Mouse (Mus musculus): ENCODE results near the gene Slc24a3. TPM values are rescaled to one million over a fixed set of nuclear protein-coding genes. Genes with fewer than 3 reads are reported as not detected.
A peak's percentile ranks its signal among the peaks of the same experiment; 100 is the strongest.

The Slc24a3 gene
- total RNA-seq, 2 experiments from 2014 or later = 11.6 to 12.0 TPM

DNA sequence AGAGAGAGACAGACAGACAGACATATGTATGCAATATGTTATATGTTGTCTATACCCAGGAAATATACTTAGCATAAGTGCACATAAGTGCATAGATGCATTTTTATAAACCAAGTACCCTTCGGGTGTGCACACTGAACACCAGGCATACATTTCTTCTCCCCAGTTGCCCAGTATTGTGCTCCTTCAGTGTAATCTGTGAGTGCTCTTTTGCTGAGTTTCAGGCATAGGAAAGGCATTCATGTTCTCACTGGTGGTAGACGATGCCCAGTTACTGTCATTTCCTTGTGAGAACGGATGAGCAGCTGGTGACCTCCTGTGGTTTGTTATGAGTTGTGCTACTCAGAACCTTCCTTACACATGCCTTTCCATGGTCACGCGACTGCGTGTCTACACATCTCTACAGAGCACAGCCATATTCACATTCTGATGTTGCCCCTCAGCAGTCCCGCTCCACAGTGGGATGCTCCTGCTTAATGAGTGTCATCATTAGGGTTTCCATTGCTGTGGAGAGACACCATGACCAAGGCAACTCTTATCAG lies 29.0 kb downstream of the Slc24a3 start:
- no peak for DNase-seq (ENCODE audit: low spot score in 2 of 2)

DNA sequence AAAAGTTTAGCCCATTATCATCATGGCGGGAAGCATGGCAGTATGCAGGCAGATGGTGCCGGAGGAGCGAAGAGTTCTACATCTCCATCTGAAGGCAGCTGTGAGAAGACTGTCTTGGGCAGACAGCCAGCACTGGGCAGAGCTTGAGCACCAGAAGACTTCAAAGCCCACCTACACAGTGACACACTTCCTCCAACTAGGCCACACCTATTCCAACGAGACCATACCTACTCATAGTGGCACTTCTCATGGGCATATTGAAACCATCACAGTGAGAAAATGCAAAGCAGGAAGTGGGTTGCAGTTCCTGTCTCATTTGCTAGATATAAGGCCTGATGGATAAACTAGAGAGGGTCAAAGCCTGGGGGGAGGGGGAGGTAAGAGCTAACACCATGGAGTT lies 29.5 kb downstream of the Slc24a3 start:
- DNase-seq (ENCODE audit: low spot score in 2 of 2) = no peak

DNA sequence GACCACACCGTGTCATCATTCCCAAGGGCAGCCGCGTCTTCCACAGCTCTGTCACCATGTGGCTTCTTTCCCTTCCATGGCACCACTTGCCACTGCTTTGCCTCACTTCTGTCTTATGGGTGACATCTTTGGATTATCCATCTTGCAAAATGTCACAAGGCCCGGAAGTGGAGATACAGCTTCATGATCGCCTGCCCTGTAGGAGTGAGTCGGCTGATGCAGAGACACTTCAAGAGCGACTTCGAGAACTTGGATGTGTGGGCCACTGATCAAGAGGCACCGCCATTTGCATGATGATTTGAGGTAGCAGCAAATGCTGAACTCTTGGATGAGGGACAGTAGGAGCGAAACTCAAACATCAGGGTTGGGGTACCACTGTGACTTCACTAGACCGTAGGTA lies 46.0 kb downstream of the Slc24a3 start:
- no peak for DNase-seq (ENCODE audit: low spot score in 2 of 2)

DNA sequence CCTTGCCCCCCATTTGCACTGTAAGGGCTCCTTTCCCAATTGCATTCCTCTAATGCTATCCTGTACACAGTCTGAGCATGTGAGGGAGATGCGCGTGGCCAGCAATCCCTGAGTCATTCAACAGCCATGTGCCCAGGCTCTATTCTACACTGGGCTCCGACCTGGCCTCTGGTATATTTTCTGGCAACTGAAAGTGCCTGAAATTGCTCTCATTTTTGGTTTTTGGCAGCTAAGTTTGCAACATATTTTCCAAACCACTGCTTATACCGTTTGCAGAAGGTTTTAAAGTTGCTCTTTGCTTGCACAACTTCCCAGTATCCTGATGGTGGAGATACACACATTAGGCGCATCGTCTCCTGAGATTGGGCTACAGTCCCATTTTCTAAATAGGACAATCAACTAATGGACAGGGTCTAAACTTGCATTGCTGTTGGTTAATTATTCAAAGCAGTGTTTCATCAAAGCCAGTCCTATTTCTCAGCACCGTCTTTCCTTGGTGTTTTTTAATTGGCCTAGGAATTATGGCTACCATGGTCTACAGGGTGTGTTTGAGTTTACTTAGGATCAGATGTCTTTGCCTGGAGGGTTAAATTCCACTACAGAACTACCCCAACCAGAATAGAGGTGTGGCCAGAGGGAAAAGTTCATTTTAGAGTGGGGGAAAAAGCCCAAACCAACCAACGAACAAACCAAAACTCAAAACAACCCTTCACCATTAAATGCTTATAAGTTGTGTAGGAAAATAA lies 46.7 kb downstream of the Slc24a3 start:
- DNase-seq (ENCODE audit: low spot score in 2 of 2) = no peak

DNA sequence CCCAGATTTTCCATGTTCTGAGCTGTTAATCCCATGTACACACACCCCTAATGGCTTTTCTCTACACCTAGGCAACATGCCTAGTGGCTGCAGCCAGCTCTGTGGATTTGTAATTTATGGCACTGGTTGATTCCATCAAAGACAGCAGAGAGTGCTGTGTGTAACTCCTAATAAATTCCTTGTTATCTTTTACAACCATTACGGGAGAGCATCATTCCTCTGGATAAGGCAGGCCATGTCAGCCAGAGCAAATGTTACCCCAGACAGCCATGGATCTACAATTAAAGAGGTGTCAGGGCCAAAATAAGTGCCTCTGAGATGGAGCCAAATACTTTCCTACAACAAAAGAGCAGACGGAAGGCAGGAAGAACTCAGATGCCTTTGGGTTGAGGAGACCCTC lies 49.0 kb downstream of the Slc24a3 start:
- no peak for DNase-seq (ENCODE audit: low spot score in 2 of 2)

DNA sequence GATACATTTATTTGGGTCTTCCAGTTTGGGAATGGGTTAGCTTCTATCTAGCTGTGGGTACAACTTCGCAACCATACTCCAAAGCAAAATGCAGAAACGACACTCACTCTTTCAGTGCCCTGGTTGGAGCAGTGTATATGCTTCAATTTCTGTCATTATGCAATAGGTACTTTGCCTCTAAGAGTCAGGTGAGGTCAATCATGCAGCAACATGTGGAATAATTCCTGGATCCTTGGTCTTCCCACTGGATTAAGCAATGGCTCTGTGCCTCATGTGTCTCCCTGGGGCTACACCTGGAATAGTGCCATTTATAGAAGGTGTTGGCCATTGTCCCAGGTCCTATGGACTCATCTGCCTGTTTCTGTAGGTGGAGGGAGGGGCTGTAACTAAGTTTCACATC lies 49.9 kb downstream of the Slc24a3 start:
- DNase-seq (ENCODE audit: low spot score in 2 of 2) = no peak

DNA sequence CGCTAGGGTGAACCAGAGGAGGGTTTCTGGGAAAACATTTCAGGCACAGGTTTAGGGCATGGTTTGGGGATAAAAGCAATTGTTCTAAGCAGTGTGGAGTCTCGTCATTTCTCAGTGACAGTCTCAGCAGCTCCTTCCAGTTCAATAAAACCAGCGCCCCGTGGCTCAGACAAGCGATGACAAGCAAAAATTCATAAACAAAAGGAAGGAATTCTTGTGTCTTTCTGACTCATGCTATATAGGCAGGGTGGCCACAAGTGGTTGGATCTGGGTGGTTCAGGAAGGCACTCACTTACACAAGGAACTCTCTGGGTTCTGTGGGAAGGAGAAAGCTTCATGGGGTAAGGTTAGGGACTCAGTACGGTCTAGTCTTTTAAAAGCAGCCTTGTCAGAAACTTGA lies 51.7 kb downstream of the Slc24a3 start:
- DNase-seq (ENCODE audit: low spot score in 2 of 2) = no peak

DNA sequence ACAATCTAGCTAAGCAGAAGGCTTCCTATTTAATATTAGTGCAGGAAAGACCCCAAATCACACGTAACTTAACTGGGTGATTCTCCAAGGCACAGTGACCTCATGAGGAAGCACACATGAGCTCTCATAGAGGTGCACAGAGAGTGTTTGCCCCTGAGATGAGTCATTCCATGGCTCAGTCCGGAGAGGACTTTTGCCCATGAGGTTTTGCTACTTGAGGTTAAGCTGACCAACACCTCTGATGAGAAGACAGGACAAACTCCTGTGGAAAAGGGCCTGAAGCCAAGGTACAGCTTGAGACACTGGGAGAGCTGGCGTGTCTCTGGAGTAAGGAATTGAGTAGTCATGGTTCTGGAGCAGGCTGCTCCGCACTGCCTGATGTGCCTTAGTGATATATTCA lies 56.1 kb downstream of the Slc24a3 start:
- DNase-seq (ENCODE audit: low spot score in 2 of 2) = no peak

DNA sequence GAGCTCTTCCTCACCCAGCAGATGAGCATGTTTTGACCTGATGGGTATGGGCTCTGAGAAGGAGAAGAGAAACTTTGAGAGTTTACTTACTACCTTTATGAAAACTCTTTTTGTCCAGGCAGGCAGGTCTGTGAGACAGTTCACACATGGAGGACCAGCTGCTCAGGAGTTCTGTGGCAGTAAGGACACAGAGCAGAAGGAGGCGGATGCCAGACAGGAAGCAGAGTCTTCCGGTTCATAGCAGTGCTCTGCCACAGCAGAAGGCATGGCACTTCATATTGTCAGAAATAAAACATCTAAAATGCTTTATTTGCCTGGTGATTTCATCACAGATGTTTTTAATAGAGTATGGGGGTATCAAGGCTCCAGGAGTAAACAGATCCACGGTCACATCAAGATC lies 58.1 kb downstream of the Slc24a3 start:
- no peak for DNase-seq (ENCODE audit: low spot score in 2 of 2)

DNA sequence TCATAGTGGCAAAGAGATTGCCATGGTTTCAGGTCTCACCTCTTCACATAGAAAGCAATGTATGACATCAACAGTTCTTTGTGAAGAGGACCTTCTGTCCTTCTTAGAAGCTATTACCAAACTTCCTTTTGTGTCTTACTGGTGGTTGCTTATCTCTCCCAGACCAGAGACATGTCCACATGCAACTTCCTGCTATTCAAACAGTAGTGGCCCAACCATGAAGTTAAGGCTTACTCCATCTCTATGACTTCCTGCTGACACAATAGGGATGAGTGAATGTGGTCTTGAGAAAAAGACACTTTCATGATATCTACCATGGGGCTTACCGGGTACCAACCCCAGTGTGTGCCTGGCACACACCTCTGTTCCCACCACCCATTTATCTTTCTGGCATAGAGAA lies 58.5 kb downstream of the Slc24a3 start:
- DNase-seq (ENCODE audit: low spot score in 2 of 2) = no peak

DNA sequence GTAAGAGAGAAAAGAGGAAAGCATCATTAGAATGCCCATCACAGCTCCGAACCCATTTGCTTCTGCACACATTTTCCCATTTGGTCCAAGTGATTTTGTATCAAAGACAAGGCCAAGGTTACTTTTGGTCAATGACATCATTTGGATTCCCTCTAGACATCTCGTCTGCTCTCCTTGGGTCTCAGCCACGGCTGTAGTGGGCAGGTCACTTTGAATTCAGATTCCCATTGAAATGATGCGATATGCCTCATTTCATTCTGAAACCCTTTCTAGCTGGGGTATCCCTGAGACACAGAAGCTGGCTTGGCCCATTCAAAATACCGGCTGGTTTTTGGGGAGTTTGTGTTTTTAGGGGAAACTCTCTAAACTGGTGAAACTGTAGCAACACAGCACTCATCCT lies 59.8 kb downstream of the Slc24a3 start:
- no peak for DNase-seq (ENCODE audit: low spot score in 2 of 2)

DNA sequence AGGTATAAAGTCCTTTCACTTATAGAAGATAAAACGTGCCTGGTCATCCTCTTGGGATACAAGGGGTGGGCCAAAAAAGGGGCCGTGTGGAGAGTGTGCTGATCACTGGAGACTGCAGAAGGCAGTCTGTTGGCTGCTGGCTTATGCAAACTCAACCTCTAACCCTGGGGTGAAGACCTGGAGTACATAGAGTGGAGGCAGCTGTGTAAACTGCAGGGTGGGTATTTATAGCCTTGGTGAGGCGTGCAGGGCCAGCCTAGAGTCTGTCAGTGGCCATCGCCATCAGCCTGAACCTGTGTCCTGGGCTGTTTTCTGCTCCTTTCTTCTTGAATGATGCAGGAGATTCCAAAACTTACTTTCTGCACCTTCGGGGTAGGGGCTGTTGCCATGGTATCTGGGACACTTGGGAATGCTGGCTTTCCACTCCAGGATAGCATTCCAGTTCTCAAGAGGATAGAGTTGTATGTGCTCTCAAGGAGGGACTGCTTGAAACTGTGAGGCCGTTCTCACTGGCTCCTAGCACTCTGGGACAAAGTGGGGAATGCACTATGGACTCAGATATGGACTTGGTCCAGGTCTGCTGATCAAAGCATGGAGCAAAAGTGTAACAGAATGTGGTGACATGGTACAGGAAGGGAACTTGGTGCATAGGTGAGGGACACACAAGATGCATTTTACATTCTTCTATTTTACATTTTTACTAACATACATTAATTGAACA lies 65.4 kb downstream of the Slc24a3 start:
- DNase-seq (ENCODE audit: low spot score in 2 of 2) = no peak

DNA sequence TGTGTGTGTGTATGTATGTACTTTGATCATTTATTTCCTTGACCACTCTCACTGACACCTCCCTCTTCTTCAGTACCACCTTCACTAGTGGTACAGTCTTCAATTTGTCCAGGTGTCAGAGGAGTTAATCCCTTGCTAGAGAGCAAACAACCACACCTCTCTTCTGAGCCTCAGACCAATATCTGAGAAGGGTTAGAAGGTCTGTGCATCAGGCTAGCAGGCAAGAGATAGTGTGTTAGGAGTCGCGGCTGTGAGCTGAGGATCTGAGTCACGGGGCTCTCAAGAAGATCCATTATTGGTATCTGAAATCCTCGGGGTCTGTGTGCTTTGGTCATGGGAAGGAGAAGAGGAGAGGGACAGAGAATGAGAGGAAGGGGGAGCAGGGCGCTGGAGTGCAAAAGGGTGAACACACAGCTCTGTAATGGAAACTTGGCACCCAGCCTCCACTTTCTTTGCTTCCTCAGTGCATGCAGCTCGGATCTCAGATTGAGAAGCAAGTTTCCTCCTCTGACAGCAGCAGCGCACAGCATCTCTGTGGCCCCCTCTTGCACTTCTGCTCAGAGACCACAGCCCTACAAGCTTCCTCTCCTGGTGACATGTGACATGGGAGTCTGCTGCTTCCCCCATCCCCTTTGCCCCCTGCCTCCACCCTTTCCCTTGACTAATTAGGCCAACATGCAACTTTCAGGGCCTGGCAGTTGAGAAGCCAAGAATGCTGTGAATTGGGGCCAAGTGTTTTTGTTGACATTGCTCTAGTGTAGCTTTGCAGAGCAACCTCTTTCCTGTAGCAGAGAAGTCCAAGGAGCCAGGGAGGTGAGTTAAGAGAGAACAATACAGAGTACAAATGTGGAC lies 66.2 kb downstream of the Slc24a3 start:
- peak in 1 of 2 experiments; percentile 59 for DNase-seq (ENCODE audit: low spot score in 2 of 2)

DNA sequence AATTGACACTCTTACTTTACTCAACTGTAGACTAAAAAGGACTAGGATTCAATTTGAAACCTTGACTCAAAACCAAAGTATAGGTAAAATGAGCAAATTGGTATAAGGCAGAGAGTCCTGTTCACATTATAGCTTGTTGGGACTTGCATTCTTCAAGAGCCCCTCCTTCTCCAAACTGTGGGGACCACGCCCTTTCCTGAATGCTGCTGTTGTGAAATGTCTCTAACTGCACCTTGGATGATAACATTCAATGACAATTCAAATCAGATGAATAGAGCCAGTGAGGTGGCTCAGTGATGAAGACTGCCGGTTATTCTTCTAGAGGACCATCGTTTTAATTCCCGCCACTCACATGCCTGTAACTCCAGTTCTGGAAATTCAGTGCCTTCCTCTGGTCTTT lies 78.8 kb downstream of the Slc24a3 start:
- DNase-seq (ENCODE audit: low spot score in 2 of 2) = no peak

DNA sequence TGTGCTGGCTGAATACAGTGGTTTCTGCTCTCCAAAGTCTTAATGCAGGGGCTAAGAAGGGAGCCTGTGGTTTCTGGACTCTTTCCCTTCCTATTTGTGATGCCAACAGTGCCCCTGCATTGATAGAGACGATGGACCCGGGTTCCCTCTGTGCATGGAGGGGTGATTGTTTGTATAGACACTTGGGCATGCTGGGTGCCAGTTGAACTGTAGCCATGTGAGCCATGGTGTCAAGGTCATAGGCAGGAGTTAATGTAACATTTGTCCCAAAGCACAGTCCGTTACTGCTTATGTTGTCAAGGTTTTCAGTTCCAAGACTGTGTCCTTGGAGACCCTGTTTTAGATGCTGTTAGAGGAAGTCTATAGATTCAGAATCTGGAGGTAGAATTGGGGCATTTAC lies 80.6 kb downstream of the Slc24a3 start:
- no peak for DNase-seq (ENCODE audit: low spot score in 2 of 2)

DNA sequence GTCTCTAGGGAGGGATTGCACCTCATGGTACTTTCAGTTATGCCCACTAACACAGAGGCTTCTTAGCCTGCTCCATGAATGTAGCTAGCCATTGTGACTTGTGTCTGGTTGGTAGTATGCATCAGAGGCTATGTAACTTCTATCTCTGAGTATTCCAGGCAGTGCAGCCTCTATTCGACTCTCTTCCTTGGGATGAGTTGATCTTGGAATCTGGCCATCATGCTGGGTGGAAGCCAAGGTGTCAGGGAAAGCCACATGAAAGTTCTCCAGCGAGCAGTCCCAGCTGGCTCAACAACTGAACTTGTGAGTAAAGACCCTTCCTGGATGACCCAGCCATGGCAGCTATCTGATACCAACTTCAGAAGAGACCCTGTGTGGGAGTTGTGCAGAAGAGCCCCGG lies 89.8 kb downstream of the Slc24a3 start:
- peak; percentile 23 to 60 for DNase-seq (ENCODE audit: low spot score in 2 of 2)

DNA sequence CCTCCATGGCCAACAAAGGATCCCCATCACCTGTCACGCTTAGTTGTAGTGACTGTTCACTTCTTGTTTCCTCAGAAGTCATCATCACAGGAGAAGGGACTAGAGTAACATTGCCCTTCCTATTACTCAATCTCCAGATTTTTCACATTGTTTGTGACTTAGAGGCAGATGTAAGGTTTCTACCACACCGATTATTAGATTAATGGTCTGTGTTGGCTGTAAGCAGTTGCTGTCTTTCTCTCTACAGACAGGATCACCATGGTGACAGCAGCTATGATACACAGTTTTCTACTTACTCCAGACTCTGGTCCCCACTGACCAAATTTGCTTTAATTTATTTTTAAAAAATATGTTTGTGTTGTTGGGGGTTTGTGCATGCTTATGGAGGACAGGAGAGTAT lies 90.3 kb downstream of the Slc24a3 start:
- DNase-seq (ENCODE audit: low spot score in 2 of 2) = no peak

DNA sequence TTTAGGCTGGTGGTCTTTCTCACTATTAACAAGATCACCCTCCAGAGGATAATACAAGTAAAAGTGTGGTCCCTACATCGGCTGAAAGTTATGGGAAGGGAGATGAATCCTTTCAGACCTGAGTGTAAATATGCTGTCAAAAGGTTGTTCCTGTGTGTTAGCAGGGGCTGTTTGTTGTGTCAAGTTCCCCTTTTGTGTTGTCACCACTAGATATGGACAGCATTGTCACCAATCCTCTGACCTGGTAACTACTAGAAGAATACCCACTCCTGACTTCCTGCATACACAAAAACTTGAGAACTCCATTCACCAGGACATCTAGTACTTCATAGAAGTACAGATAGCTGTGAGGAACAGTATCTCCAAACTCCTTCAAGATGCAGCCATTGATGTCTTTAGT lies 93.0 kb downstream of the Slc24a3 start:
- no peak for DNase-seq (ENCODE audit: low spot score in 2 of 2)

DNA sequence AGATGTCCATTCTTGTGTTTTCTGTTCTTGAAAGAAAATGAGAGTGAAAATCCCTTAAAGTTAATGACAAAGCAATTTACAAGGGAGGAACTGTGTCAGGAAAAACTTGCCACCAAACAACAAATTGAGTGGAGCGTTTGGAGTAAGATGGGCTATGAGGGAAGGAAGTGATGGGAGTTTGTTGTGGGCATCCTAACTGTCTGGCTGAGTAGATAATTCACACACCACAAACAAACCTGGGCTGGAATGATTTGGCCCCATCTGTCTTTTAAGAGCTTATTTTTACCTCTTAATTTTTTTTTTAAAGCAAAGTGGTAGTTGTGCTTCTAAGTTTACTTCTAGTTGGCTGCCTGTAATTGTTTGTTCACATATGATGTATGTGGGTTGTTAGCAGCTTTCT lies 94.6 kb downstream of the Slc24a3 start:
- no peak for DNase-seq (ENCODE audit: low spot score in 2 of 2)

DNA sequence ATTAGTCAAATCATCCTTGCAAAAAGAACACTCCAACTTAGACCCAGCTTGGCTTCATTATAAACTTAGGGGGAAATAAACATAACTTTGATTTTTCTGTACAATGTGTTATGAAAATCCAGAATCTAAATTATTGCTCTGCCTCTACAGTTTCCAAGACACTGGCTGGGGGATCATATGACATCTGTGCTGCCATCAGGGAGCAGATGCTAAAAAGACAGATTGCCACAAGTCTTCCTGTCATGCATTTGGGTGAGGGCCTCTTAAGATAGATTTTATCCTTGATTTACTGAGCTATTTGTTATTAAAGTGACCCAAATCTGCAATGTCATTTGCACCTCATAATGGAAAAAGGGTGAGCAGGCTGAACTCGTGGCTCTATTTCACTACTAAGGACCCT lies 99.2 kb downstream of the Slc24a3 start:
- DNase-seq (ENCODE audit: low spot score in 2 of 2) = no peak

DNA sequence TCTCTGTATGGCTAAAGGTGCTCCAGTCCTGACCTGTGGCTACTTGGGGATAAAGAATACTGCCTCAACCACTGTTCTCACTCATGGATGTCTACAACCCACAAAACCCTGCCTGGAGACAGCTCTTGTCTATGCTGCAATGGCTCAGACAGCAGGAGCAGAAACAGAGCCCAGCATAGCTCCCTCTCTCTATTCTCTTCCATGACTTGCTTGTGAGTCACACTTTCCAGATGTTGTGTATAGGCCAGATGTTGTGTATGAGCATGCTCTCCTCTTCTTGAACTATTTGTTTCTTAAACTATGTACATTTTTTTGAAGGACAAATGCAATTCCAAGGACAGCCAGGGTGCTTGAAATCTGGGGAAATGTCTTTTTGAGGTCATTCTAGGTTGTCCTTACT lies 101.4 kb downstream of the Slc24a3 start:
- DNase-seq (ENCODE audit: low spot score in 2 of 2) = no peak

DNA sequence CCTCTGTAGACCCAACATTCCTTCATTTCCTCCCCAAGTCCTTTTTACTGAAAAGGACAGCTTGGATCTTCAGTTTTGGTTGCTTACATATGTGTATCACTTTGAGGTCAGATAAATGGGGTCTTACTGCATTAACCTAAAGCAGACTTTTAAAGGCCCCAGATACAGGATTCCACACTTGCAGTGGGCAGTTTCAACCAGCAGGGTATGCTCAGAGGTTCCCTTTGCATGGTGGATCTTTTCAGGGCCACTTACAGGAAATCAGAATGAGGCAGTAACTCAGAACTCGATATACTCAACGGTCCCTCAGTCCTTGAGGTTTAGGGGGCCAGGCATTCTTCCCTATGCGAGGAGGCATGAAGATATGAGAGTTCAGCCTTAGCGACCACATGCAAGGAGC lies 101.9 kb downstream of the Slc24a3 start:
- no peak for DNase-seq (ENCODE audit: low spot score in 2 of 2)
